9 mouse cellular contexts compared by ENCODE assay signal in the genomic region with DNA sequence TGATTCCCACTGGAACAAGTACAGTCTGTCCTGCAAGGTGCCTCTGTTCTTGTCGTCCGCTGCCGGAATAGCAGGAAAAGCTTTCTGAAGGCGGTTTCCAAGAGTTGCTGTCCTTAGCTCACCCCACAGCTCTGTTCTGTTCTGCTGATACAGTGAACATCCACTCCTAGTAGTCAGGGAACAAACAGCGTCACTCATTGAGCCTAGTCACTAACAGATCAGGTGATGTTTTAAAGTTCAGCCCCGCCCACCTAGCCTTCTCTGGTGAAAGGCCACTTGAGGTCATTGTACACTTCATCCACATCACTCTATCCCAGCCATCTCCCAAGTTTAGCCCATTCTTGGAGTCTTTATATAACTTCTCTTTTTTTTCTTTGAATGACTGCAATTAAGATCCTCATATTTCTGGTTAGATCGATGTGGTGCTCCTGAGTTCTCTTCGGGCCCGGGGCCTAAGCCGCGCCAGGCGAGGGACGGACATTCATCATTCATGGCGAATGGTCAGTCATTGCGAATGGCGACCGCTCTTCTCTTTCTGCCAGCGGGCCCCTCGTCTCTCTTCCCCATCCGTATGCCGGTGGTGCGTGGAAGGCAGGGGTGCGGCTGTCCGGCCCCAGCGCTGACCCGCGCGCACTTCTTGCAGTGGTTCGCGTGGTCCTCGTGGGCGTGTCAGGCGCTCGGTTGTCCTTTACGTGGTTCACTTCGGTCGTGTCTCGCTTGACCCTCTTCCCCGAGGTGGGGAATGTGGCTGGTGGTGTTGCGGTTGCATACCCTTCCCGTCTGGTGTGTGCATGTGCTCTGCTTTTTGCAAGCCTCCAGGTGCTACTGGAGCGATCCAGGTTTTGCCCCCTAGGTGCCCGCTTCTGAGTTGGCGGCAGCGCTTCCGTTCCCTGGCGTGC. TPM values are rescaled to one million over a fixed set of nuclear protein-coding genes. Genes with fewer than 3 reads are reported as not detected.
DNase-seq lines count a peak whose midpoint lies in the region; ATAC-seq lines count a peak whose summit lies in the region.
"Had no signal": no experiment of that assay in that cellular context is flagged by ENCODE, and none has a peak within 500 bp of the region (broad histone marks: within the 10 kb centered on the region; RNA-seq: fewer than 3 reads in every experiment).

No protein-coding gene starts in this region.

- H3K4me3 ChIP-seq in embryonic facial prominence, embryonic 10.5 days: peak overlapping the region; percentile 65
- peak overlapping the region; percentile 60 for H3K4me3 ChIP-seq in limb, embryonic 10.5 days
- peak overlapping the region; percentile 42 for H3K4me3 ChIP-seq in midbrain, embryonic 15.5 days
- H3K4me3 ChIP-seq: erythroblast, embryonic 14.5 days had no signal

- peaks cover 28% of the 10 kb centered on the region for H3K27me3 ChIP-seq in embryonic facial prominence, embryonic 10.5 days (replicated peaks; ENCODE audit: low read depth, poor library complexity, severe bottlenecking)
- H3K27me3 ChIP-seq in limb, embryonic 10.5 days (ENCODE audit: low read depth, poor library complexity, severe bottlenecking): peaks cover 16% of the 10 kb centered on the region; the same call in 1 of the 2 replicates
- no peaks in the 10 kb centered on the region for H3K27me3 ChIP-seq in midbrain, embryonic 15.5 days (replicated peaks)

- H3K9ac ChIP-seq in midbrain, embryonic 15.5 days: peak overlapping the region; percentile 33

- peaks cover 9% of the 10 kb centered on the region; the same call in 1 of the 2 replicates for H3K4me1 ChIP-seq in embryonic facial prominence, embryonic 10.5 days
- peaks cover 8% of the 10 kb centered on the region; the same call in 1 of the 2 replicates for H3K4me1 ChIP-seq in limb, embryonic 10.5 days
- H3K4me1 ChIP-seq in midbrain, embryonic 15.5 days: peaks cover 6% of the 10 kb centered on the region; the same call in 1 of the 2 replicates

- H3K9me3 ChIP-seq in embryonic facial prominence, embryonic 10.5 days: no peaks in the 10 kb centered on the region
- no peaks in the 10 kb centered on the region for H3K9me3 ChIP-seq in limb, embryonic 10.5 days (replicated peaks)
- no peaks in the 10 kb centered on the region for H3K9me3 ChIP-seq in midbrain, embryonic 15.5 days

- WGBS in embryonic facial prominence, embryonic 10.5 days: 15% methylated on average over 47 of the region's 47 CpGs
- 15% methylated on average over 47 of the region's 47 CpGs for WGBS in limb, embryonic 10.5 days
- WGBS in midbrain, embryonic 15.5 days: 14% methylated on average over 47 of the region's 47 CpGs

- H3K4me2 ChIP-seq in midbrain, embryonic 15.5 days: peak overlapping the region; percentile 76

- no peaks in the 10 kb centered on the region for H3K36me3 ChIP-seq in embryonic facial prominence, embryonic 10.5 days (replicated peaks)
- H3K36me3 ChIP-seq in limb, embryonic 10.5 days: no peaks in the 10 kb centered on the region
- H3K36me3 ChIP-seq in midbrain, embryonic 15.5 days (replicated peaks): no peaks in the 10 kb centered on the region

- DNase-seq in adrenal gland, postnatal 14 days: peak; percentile 59
- peak; percentile 41 for DNase-seq in embryonic facial prominence, embryonic 10.5 days (ENCODE audit: low spot score)
- DNase-seq in heart, adult 18-20 months: peak; percentile 52 to 56
- DNase-seq in kidney, adult 18-20 months: peak; percentile 72
- peak; percentile 50 for DNase-seq in limb, embryonic 10.5 days (ENCODE audit: low spot score)
- DNase-seq in yolk sac, embryonic 10.5 days (ENCODE audit: low spot score): peak; percentile 30
- no peak for DNase-seq in spleen, adult 12 weeks (ENCODE audit: low spot score)

- peak; percentile 85 for ATAC-seq in midbrain, embryonic 15.5 days (replicated peaks)

- H3K27ac ChIP-seq in embryonic facial prominence, embryonic 10.5 days (replicated peaks): no peak overlapping the region; the same call in 1 of the 2 replicates
- peak overlapping the region; percentile 61; the same call in 1 of the 2 replicates for H3K27ac ChIP-seq in limb, embryonic 10.5 days
- no peak overlapping the region for H3K27ac ChIP-seq in midbrain, embryonic 15.5 days

RNA-seq across cellular contexts. Expression of gene Mettl21e, which starts 20.2 kb away (rescaled TPM):
- not detected in 2 replicates for total RNA-seq in adrenal gland, postnatal 14 days (2021)
- not detected in 2 replicates for polyA plus RNA-seq in embryonic facial prominence, embryonic 10.5 days (2016; fragmentation: Nextera tagmentation; extraction: Ambion mirVana)
- total RNA-seq in heart, adult 18-20 months (2021): not detected
- not detected in 2 replicates for polyA plus RNA-seq in limb, embryonic 10.5 days (2016; fragmentation: Nextera tagmentation; extraction: Ambion mirVana)
- polyA plus RNA-seq in midbrain, embryonic 15.5 days (2015; fragmentation: Nextera tagmentation; extraction: Ambion mirVana): not detected in 2 replicates
- polyA plus RNA-seq: erythroblast, embryonic 14.5 days had no signal

RNA-seq across cellular contexts. Expression of gene Ercc5, which starts 51.0 kb away (rescaled TPM):
- total RNA-seq in adrenal gland, postnatal 14 days (2021): 18.7 and 18.8 TPM in 2 replicates
- polyA plus RNA-seq in embryonic facial prominence, embryonic 10.5 days (2016; fragmentation: Nextera tagmentation; extraction: Ambion mirVana): 21.5 and 24.5 TPM in 2 replicates
- total RNA-seq in heart, adult 18-20 months (2021): 10 to 100 TPM; 14.8 to 16.2 TPM
- 19.3 and 21.7 TPM in 2 replicates for polyA plus RNA-seq in limb, embryonic 10.5 days (2016; fragmentation: Nextera tagmentation; extraction: Ambion mirVana)
- 32.1 and 32.8 TPM in 2 replicates for polyA plus RNA-seq in midbrain, embryonic 15.5 days (2015; fragmentation: Nextera tagmentation; extraction: Ambion mirVana)
